Mouse (Mus musculus): ENCODE measurements around the gene Vti1a. TPM values are rescaled to one million over a fixed set of nuclear protein-coding genes. Genes with fewer than 3 reads are reported as not detected.

Gene Vti1a
- polyA plus RNA-seq, 1 experiment from 2014 or later = 26.4 TPM

- H3K27ac ChIP-seq (ENCODE audit: low read depth, low read length) = no peak overlapping the region
- no peak overlapping the region for H3K4me3 ChIP-seq (ENCODE audit: low read depth, low read length)
These were observed 30.1 kb upstream of the Vti1a start for GRCm38 (mm10) chr19:55286034-55286433.

DNA sequence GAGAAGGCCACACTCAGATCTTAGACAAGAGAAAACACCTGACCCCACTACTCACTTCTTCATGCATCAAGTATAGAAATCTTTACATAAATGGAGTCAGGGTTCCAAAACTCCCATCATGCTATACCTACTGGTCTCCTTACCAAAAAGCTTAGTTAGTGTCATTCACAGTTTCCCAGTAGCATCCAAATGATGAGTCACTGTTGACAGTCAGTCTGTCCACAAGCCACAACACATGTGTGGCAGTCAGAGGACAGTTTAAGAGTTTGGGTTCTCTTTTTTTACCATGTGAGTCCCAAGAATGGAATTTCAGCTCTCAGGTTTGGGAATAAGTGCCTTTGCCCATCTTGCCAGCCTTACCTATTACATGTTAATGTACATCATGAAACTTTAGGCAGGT, 27.1 kb upstream of the Vti1a start:
- Histone ChIP-seq H3K4me1 (replicated peaks; ENCODE audit: control insufficient read depth, insufficient read depth, low read length) (peaks cover 19% of the 10 kb centered on the region), H3K9ac (ENCODE audit: low read depth, low read length) (no peak overlapping the region)

More at GRCm38 (mm10) chr19:55286034-55286433, 30.1 kb upstream of the Vti1a start:
- whole genome bisulfite sequencing = 83% methylated on average over 4 of the region's 4 CpGs
- DNase-seq (ENCODE audit: low spot score) (no peak), ATAC-seq (replicated peaks; ENCODE audit: low FRiP score) (no peak)
- H3K9me3 ChIP-seq (ENCODE audit: control insufficient read depth, low read length) = no peaks in the 10 kb centered on the region
- H3K36me3 ChIP-seq (ENCODE audit: control insufficient read depth, insufficient read depth, low read length) = peaks cover 43% of the 10 kb centered on the region
- no peaks in the 10 kb centered on the region for H3K27me3 ChIP-seq (replicated peaks; ENCODE audit: control insufficient read depth, insufficient read depth, low read length)
- no peak overlapping the region for H3K9ac ChIP-seq (ENCODE audit: low read depth, low read length)
- no peak overlapping the region for H3K4me2 ChIP-seq
- peaks cover 17% of the 10 kb centered on the region for H3K4me1 ChIP-seq (replicated peaks; ENCODE audit: control insufficient read depth, insufficient read depth, low read length)

DNA sequence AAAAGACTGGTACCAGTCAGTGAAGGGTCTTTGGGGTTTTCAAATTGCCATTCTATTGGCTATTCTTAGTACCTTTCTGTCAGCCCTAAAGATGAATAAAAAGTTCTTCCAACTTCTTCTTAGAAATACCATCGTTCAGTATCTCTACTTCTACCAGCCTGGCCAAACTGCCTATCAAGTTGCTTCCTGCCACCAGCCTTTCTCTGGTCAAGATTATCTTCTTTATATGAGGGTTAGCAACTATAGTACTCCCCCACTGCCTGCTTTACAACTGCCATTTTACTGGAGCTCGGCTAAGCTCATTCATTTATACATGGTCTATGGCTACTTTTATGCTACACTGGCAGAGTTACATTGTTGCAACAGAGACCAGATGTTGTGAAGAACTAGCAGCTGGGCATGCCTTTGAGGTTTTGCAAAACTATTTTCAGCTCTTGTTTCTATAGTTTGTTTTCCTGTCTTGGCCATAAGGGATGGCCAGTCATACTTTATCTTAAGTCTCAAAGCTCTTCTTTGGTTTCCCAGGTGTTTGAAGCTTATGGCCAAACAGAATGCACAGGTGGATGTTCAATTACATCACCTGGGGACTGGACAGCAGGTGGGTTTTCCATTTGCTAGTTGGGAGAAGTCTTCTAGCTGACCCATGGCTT, 25.3 kb upstream of the Vti1a start:
- H3K36me3 ChIP-seq (ENCODE audit: control insufficient read depth, insufficient read depth, low read length) = peaks cover 46% of the 10 kb centered on the region
- ATAC-seq (replicated peaks; ENCODE audit: low FRiP score) (no peak), DNase-seq (ENCODE audit: low spot score) (no peak)
- no peak overlapping the region for H3K4me3 ChIP-seq (ENCODE audit: low read depth, low read length)
- H3K9ac ChIP-seq (ENCODE audit: low read depth, low read length) = no peak overlapping the region
- WGBS = 50% methylated on average over 2 of the region's 2 CpGs
- H3K27me3 ChIP-seq (replicated peaks; ENCODE audit: control insufficient read depth, insufficient read depth, low read length) = no peaks in the 10 kb centered on the region
- no peak overlapping the region for H3K4me2 ChIP-seq
- no peak overlapping the region for H3K27ac ChIP-seq (ENCODE audit: low read depth, low read length)
- no peaks in the 10 kb centered on the region for H3K9me3 ChIP-seq (ENCODE audit: control insufficient read depth, low read length)
- H3K4me1 ChIP-seq (replicated peaks; ENCODE audit: control insufficient read depth, insufficient read depth, low read length) = peaks cover 16% of the 10 kb centered on the region

More for the DNA sequence above, 27.1 kb upstream of the Vti1a start:
- Histone ChIP-seq H3K4me3 (ENCODE audit: low read depth, low read length) (no peak overlapping the region), H3K9me3 (ENCODE audit: control insufficient read depth, low read length) (no peaks in the 10 kb centered on the region), H3K36me3 (ENCODE audit: control insufficient read depth, insufficient read depth, low read length) (peaks cover 41% of the 10 kb centered on the region), H3K27ac (ENCODE audit: low read depth, low read length) (no peak overlapping the region), H3K4me2 (no peak overlapping the region), H3K27me3 (replicated peaks; ENCODE audit: control insufficient read depth, insufficient read depth, low read length) (no peaks in the 10 kb centered on the region)
- ATAC-seq (replicated peaks; ENCODE audit: low FRiP score) (no peak), DNase-seq (ENCODE audit: low spot score) (no peak)

DNA sequence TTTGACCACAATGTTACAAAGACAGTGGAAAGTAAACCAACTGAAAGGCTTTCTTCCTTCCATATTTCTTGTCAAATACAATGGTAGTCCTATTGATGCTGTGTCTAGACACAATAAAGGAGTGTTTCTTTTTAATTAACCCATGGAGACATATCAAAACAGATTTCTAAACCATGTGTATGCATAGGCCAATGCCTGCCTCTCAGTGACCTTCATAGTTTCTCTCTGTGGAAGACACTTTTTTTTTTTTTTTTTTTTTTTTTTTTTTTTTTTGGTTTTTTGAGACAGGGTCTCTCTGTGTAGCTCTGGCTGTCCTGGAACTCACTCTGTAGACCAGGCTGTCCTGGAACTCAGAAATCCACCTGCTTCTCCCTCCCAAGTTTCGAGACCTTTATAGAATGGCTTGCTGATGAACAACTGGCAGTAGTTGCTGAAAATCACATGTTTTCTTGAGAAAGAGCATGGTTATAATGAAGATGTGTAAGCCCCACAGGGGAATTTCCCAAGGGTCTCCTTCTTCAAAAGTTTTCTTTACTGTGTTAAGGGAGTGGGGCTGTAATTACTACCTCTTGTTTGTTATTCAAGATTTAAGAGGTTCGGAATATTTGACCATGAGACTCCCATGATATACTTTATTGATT, 23.8 kb upstream of the Vti1a start:
- ATAC-seq (replicated peaks; ENCODE audit: low FRiP score) = no peak
- Histone ChIP-seq H3K4me3 (ENCODE audit: low read depth, low read length) (no peak overlapping the region), H3K4me2 (no peak overlapping the region), H3K27me3 (replicated peaks; ENCODE audit: control insufficient read depth, insufficient read depth, low read length) (no peaks in the 10 kb centered on the region), H3K9ac (ENCODE audit: low read depth, low read length) (no peak overlapping the region), H3K4me1 (replicated peaks; ENCODE audit: control insufficient read depth, insufficient read depth, low read length) (peaks cover 17% of the 10 kb centered on the region), H3K9me3 (ENCODE audit: control insufficient read depth, low read length) (no peaks in the 10 kb centered on the region), H3K27ac (ENCODE audit: low read depth, low read length) (no peak overlapping the region), H3K36me3 (ENCODE audit: control insufficient read depth, insufficient read depth, low read length) (peaks cover 44% of the 10 kb centered on the region)
- WGBS = 87% methylated on average over 2 of the region's 2 CpGs
- DNase-seq (ENCODE audit: low spot score) = no peak

- 0 out of 2 replicates have a peak overlapping the region, but pooled peaks have one; percentile 34 for H3K9ac ChIP-seq (ENCODE audit: low read depth, low read length)
- H3K27ac ChIP-seq (ENCODE audit: low read depth, low read length) = no peak overlapping the region
These were observed 22.9 kb upstream of the Vti1a start for GRCm38 (mm10) chr19:55293175-55293574.

GRCm38 (mm10) chr19:55295075-55295474, 21.0 kb upstream of the Vti1a start:
- no peak overlapping the region for H3K4me3 ChIP-seq (ENCODE audit: low read depth, low read length)
- 64% methylated on average over 9 of the region's 9 CpGs for WGBS
- H3K4me1 ChIP-seq (replicated peaks; ENCODE audit: control insufficient read depth, insufficient read depth, low read length) = peaks cover 17% of the 10 kb centered on the region
- no peaks in the 10 kb centered on the region for H3K27me3 ChIP-seq (replicated peaks; ENCODE audit: control insufficient read depth, insufficient read depth, low read length)
- H3K36me3 ChIP-seq (ENCODE audit: control insufficient read depth, insufficient read depth, low read length) = peaks cover 27% of the 10 kb centered on the region
- H3K27ac ChIP-seq (ENCODE audit: low read depth, low read length) = no peak overlapping the region
- no peak overlapping the region for H3K9ac ChIP-seq (ENCODE audit: low read depth, low read length)
- DNase-seq (ENCODE audit: low spot score) = no peak
- no peaks in the 10 kb centered on the region for H3K9me3 ChIP-seq (ENCODE audit: control insufficient read depth, low read length)
- ATAC-seq (replicated peaks; ENCODE audit: low FRiP score) = peak; percentile 71
- no peak overlapping the region for H3K4me2 ChIP-seq

More at GRCm38 (mm10) chr19:55293175-55293574, 22.9 kb upstream of the Vti1a start:
- H3K9me3 ChIP-seq (ENCODE audit: control insufficient read depth, low read length) = no peaks in the 10 kb centered on the region
- DNase-seq (ENCODE audit: low spot score) = no peak
- H3K36me3 ChIP-seq (ENCODE audit: control insufficient read depth, insufficient read depth, low read length) = peaks cover 40% of the 10 kb centered on the region
- peaks cover 17% of the 10 kb centered on the region for H3K4me1 ChIP-seq (replicated peaks; ENCODE audit: control insufficient read depth, insufficient read depth, low read length)
- H3K4me3 ChIP-seq (ENCODE audit: low read depth, low read length) = no peak overlapping the region
- H3K4me2 ChIP-seq = no peak overlapping the region
- no peak for ATAC-seq (replicated peaks; ENCODE audit: low FRiP score)
- WGBS = 34% methylated on average over 4 of the region's 4 CpGs
- no peaks in the 10 kb centered on the region for H3K27me3 ChIP-seq (replicated peaks; ENCODE audit: control insufficient read depth, insufficient read depth, low read length)

DNA sequence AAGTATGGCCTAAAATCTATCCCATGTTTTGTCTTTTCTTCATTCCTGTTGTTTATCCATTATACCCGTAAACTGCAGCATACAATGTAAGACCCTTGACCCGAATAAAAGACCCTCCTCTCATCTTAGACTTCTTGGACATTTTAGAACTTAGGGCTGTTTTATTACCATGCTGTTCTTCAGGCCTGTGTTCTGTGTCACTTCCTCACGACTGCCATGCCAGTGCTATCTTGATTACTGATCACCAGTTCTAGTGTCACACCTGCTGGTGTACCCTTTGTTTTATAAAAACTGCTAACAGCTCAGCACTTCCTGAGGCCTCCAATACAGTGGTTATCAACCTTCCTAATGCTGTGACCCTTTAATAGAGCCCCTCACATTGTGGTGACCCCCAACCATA, 20.5 kb upstream of the Vti1a start:
- no peak for ATAC-seq (replicated peaks; ENCODE audit: low FRiP score)
- no peaks in the 10 kb centered on the region for H3K9me3 ChIP-seq (ENCODE audit: control insufficient read depth, low read length)
- peaks cover 23% of the 10 kb centered on the region for H3K36me3 ChIP-seq (ENCODE audit: control insufficient read depth, insufficient read depth, low read length)
- no peaks in the 10 kb centered on the region for H3K27me3 ChIP-seq (replicated peaks; ENCODE audit: control insufficient read depth, insufficient read depth, low read length)
- H3K9ac ChIP-seq (ENCODE audit: low read depth, low read length) = no peak overlapping the region
- H3K4me2 ChIP-seq = no peak overlapping the region
- WGBS = 75% methylated on average over 3 of the region's 3 CpGs
- DNase-seq (ENCODE audit: low spot score) = no peak
- no peak overlapping the region for H3K27ac ChIP-seq (ENCODE audit: low read depth, low read length)
- H3K4me3 ChIP-seq (ENCODE audit: low read depth, low read length) = no peak overlapping the region
- H3K4me1 ChIP-seq (replicated peaks; ENCODE audit: control insufficient read depth, insufficient read depth, low read length) = peaks cover 17% of the 10 kb centered on the region

GRCm38 (mm10) chr19:55296301-55296700, 19.8 kb upstream of the Vti1a start:
- Histone ChIP-seq H3K36me3 (ENCODE audit: control insufficient read depth, insufficient read depth, low read length) (peaks cover 24% of the 10 kb centered on the region), H3K27ac (ENCODE audit: low read depth, low read length) (no peak overlapping the region), H3K9ac (ENCODE audit: low read depth, low read length) (no peak overlapping the region), H3K4me2 (no peak overlapping the region), H3K4me3 (ENCODE audit: low read depth, low read length) (no peak overlapping the region), H3K4me1 (replicated peaks; ENCODE audit: control insufficient read depth, insufficient read depth, low read length) (peaks cover 17% of the 10 kb centered on the region), H3K27me3 (replicated peaks; ENCODE audit: control insufficient read depth, insufficient read depth, low read length) (no peaks in the 10 kb centered on the region), H3K9me3 (ENCODE audit: control insufficient read depth, low read length) (no peaks in the 10 kb centered on the region)
- 85% methylated on average over 2 of the region's 2 CpGs for WGBS
- DNase-seq (ENCODE audit: low spot score) (no peak), ATAC-seq (replicated peaks; ENCODE audit: low FRiP score) (no peak)

- peaks cover 25% of the 10 kb centered on the region for H3K36me3 ChIP-seq (ENCODE audit: control insufficient read depth, insufficient read depth, low read length)
- H3K27me3 ChIP-seq (replicated peaks; ENCODE audit: control insufficient read depth, insufficient read depth, low read length) = no peaks in the 10 kb centered on the region
- H3K27ac ChIP-seq (ENCODE audit: low read depth, low read length) = no peak overlapping the region
These were observed 18.6 kb upstream of the Vti1a start for GRCm38 (mm10) chr19:55297489-55297888.

More at GRCm38 (mm10) chr19:55297489-55297888, 18.6 kb upstream of the Vti1a start:
- H3K4me3 ChIP-seq (ENCODE audit: low read depth, low read length) = no peak overlapping the region
- no peak overlapping the region for H3K4me2 ChIP-seq
- ATAC-seq (replicated peaks; ENCODE audit: low FRiP score) = no peak
- whole genome bisulfite sequencing = 82% methylated on average over 2 of the region's 2 CpGs
- H3K9me3 ChIP-seq (ENCODE audit: control insufficient read depth, low read length) = no peaks in the 10 kb centered on the region
- no peak overlapping the region for H3K9ac ChIP-seq (ENCODE audit: low read depth, low read length)
- peaks cover 17% of the 10 kb centered on the region for H3K4me1 ChIP-seq (replicated peaks; ENCODE audit: control insufficient read depth, insufficient read depth, low read length)
- no peak for DNase-seq (ENCODE audit: low spot score)
